22 mouse cellular contexts compared by ENCODE assay signal in genomic region chr14:10430396-10431000, GRCm38 (mm10).
DNase-seq lines count a peak whose midpoint lies in the region; ATAC-seq and TF ChIP-seq lines count a peak whose summit lies in the region.
"Had no signal": no experiment of that assay in that cellular context is flagged by ENCODE, and none has a peak within 500 bp of the region (broad histone marks: within the 10 kb centered on the region; RNA-seq: fewer than 3 reads in every experiment).

No protein-coding gene starts in this region.

- peaks cover 0 to 24% of the 10 kb centered on the region in 2 experiments; a peak in 2 of 4 replicates for H3K4me1 ChIP-seq in CH12.LX (ENCODE audit: control insufficient read depth in 1 of 2, insufficient read depth in 2 of 2)
- H3K4me1 ChIP-seq: forebrain, embryonic 12.5 days had no signal

- H3K4me3 ChIP-seq in CH12.LX (replicated peaks in 1 of 3; ENCODE audit: low read depth in 2 of 3, low read length in 2 of 3, poor library complexity in 1 of 3) = no peak overlapping the region
- H3K4me3 ChIP-seq: forebrain, embryonic 12.5 days; gastrocnemius, adult 2 months had no signal

- H3K36me3 ChIP-seq in CH12.LX (replicated peaks in 1 of 2; ENCODE audit: control insufficient read depth in 1 of 2, insufficient read depth in 1 of 2, low read length in 1 of 2) = no peaks in the 10 kb centered on the region
- H3K36me3 ChIP-seq: forebrain, embryonic 12.5 days had no signal

- ATAC-seq in hematopoietic stem cell, adult 5-6 weeks (replicated peaks in 1 of 2; ENCODE audit: insufficient read depth in 1 of 2, low FRiP score in 2 of 2, low TSS enrichment in 1 of 2, low read depth in 1 of 2, poor library complexity in 2 of 2, severe bottlenecking in 2 of 2) = peak; percentile 87 to 93
- ATAC-seq: hindbrain, embryonic 16.5 days; intestine, embryonic 16.5 days; midbrain, embryonic 16.5 days had no signal

- no peak; the same call in 1 of the 2 replicates for TF ChIP-seq EP300 in CH12.LX (IDR thresholded peaks at IDR 0.05; ENCODE audit: low read length)

- no peaks in the 10 kb centered on the region for H3K9me3 ChIP-seq in CH12.LX (replicated peaks; ENCODE audit: low read length)
- H3K9me3 ChIP-seq: forebrain, embryonic 12.5 days had no signal

- DNase-seq in A20 (ENCODE audit: low read depth, low spot score) (peak; percentile 87), CH12.LX (ENCODE audit: extremely low read depth) (peak; percentile 57)
- peak; percentile 32 for DNase-seq in naive thymus-derived CD4-positive, alpha-beta T cell, adult 2 months (ENCODE audit: low read depth)
- DNase-seq in urinary bladder, adult 18-20 months (ENCODE audit: low spot score in 2 of 2) = no peak
- no peak for DNase-seq in kidney, adult 9 months
- DNase-seq in kidney, adult 18-20 months = no peak
- DNase-seq: cerebellum, adult 8-10 months; gastrocnemius, adult 2 months; heart, postnatal 4 days; kidney, postnatal 14 days; left cerebral cortex, postnatal 4 days; liver; lung, embryonic 14.5 days; lung, postnatal 4 days; retina, postnatal 1 day; right cerebral cortex, postnatal 4 days; thymus, postnatal 4 days had no signal

- no peak for TF ChIP-seq POLR2A in CH12.LX (IDR thresholded peaks at IDR 0.05; ENCODE audit: low read depth, low read length)

- TF ChIP-seq CTCF in CH12.LX (conservative IDR thresholded peaks at IDR 0.05 in 1 of 2, IDR thresholded peaks at IDR 0.05 in 1 of 2; ENCODE audit: low read depth in 2 of 2, low read length in 2 of 2) = no peak

- in situ Hi-C loops in CH12.LX (cut with MboI; ENCODE audit: low pct_ligation_motif_present, low pct_unique_long_range_greater_than_20kb, low sequenced_read_pairs) = no loop called here

- no peak overlapping the region for H3K9ac ChIP-seq in CH12.LX (ENCODE audit: insufficient read depth, low read depth)
- H3K9ac ChIP-seq: forebrain, embryonic 12.5 days; lung, embryonic 14.5 days had no signal

- no peak for TF ChIP-seq RAD21 in CH12.LX (IDR thresholded peaks at IDR 0.05; ENCODE audit: low read depth, low read length)

- dilution Hi-C loops in CH12.LX (cut with MboI; ENCODE audit: extremely low pct_ligation_motif_present, extremely low pct_unique_long_range_greater_than_20kb, low sequenced_read_pairs) = no loop called here

- no peak overlapping the region for H3K27ac ChIP-seq in CH12.LX (ENCODE audit: insufficient read depth, low read depth)
- H3K27ac ChIP-seq: forebrain, embryonic 12.5 days; gastrocnemius, adult 2 months had no signal

- no peaks in the 10 kb centered on the region for H3K79me2 ChIP-seq in CH12.LX (replicated peaks; ENCODE audit: control insufficient read depth, extremely low read depth, insufficient read depth, poor library complexity, severe bottlenecking)

- peak overlapping the region; percentile 78; the same call in 1 of the 2 replicates for H3K4me2 ChIP-seq in CH12.LX (ENCODE audit: insufficient read depth, low read depth, poor library complexity, severe bottlenecking)
- H3K4me2 ChIP-seq: forebrain, embryonic 12.5 days; lung, embryonic 14.5 days had no signal

- no peaks in the 10 kb centered on the region for H3K27me3 ChIP-seq in CH12.LX (replicated peaks)
- H3K27me3 ChIP-seq: forebrain, embryonic 12.5 days had no signal

TF ChIP-seq in CH12.LX, 34 proteins besides CTCF, POLR2A, EP300 and RAD21:
- TF ChIP-seq MXI1 (IDR thresholded peaks at IDR 0.05; ENCODE audit: low read depth, low read length) = no peak
- peak; percentile 15; the same call in 1 of the 2 replicates for TF ChIP-seq IRF4 (IDR thresholded peaks at IDR 0.05; ENCODE audit: low read depth, low read length)
- TF ChIP-seq ZC3H11A (IDR thresholded peaks at IDR 0.05; ENCODE audit: low read depth, low read length) = no peak
TF ChIP-seq in CH12.LX: peak in this region for 1.

Comparison
In these comparisons a context has a peak if more than half of its experiments do, and no peak if none do; other contexts are left out.
1. DNase-seq: peak in A20 (single experiment), CH12.LX (single experiment) and naive thymus-derived CD4-positive, alpha-beta T cell, adult 2 months (single experiment); none in urinary bladder, adult 18-20 months (0 of 2), kidney, adult 9 months (single experiment) and kidney, adult 18-20 months (single experiment).